Mouse (Mus musculus): Measurements from ENCODE around the gene Ldb2. TPM values are rescaled to one million over a fixed set of nuclear protein-coding genes. Genes with fewer than 3 reads are reported as not detected.

The Ldb2 gene
- total RNA-seq, 2 experiments from 2014 or later: 38.2 to 38.9 TPM

DNA sequence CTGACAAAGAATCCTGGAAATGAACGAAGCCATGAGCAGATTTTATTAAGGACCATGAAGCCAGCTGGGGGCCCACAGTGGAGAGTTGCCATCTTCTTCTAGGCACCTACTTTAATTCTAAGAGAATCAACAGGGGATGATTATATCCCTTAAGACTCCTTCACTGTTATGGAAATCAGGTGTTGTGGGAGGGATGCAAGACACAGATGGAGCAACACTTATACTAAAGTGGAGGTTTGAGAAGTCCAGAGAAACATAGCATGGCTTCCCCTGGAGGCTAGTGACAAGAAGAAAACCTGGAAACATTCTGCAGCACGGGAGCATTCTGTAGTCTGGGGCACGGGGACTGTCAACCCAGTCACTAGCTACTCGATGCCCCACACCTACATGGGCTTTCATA lies 85.0 kb downstream of the Ldb2 start:
- no peak for DNase-seq

DNA sequence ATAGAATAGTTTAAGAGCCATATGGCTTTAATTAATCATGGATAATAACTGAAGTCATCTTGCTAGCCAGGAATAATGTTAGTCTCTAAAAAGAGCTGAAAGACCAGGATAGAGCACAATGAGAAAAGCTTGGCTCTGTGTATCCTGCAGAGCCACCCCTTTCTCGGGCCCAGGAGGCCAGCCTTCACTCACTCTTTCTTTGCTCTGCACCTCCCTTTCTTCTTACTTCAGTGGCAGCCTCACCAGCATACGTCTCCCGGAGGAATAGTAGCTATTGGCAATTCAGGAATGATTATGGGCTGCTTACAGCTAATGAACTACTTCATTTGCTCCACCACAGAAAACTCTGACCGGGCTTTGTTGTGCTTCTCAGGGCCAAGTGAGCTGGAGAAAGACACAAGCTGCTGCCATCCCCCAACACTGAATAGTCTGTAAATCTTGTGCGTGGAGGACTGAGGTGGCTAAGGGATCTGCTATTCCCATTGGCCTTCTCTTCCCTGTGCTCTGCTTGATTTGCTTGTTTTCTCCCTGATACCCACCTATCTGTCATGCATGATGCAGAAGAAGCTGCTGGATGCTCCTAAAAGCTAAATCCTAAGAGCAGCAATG lies 86.2 kb downstream of the Ldb2 start:
- no peak for DNase-seq

GRCm38 (mm10) chr5:44711211-44711610 lies 88.3 kb downstream of the Ldb2 start:
- no peak for DNase-seq

- no peak for DNase-seq
Observed at GRCm38 (mm10) chr5:44710132-44710871, 89.2 kb downstream of the Ldb2 start.

DNA sequence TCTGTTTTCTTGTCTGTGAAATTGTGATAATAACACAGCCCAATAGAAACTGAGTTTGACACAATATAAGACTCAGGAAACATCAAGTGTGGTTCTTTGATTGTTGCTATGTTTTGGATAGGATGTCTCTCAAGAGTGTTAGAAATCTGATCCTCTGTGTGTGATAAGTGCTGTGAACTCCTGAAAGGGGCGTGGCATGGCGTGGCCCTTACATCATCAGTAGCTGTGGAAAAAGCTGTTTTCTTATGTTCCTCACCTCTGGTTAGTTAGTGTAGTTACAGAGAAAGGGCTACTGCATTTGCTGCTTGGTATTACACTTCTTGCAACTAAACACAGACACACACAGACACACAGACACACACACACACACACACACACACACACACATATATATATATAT lies 90.2 kb downstream of the Ldb2 start:
- no peak for DNase-seq

GRCm38 (mm10) chr5:44707946-44708345 lies 91.5 kb downstream of the Ldb2 start:
- no peak for DNase-seq

DNA sequence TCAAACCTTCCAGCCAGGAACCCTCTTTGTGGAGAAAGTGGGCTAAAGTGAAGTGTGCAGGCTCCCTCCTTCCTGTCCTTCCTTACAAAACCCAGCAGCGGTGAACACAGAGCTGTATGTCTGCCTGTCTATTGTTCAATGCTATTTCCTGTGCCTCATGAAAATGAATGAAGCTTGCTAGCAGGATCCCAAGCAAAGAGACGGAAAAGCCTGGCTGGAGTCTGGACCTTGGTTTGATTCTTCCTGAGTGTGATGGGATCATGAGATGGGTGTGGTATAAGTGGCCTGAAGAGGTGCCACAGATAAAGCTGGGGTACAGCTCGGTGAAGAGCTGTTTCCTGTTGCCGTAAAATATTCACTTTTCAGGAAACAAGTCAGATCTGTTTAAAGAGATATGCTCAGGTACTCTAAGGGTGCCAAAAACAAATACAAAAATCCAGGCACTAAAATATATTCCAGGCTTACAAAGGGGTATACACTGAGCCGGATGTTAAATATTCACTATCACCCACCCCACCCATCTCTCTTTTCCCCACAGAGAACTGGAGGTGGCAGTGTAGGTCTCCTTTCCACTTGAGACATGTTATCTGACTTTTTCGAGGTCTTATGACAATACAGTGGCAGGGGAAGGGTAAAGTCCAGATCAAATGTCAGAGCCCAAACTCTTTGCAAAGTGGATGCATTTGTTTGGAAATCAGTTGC lies 92.3 kb downstream of the Ldb2 start:
- DNase-seq: no peak

GRCm38 (mm10) chr5:44697993-44698392 lies 101.5 kb downstream of the Ldb2 start:
- DNase-seq: peak in 1 of 2 experiments; percentile 18

DNA sequence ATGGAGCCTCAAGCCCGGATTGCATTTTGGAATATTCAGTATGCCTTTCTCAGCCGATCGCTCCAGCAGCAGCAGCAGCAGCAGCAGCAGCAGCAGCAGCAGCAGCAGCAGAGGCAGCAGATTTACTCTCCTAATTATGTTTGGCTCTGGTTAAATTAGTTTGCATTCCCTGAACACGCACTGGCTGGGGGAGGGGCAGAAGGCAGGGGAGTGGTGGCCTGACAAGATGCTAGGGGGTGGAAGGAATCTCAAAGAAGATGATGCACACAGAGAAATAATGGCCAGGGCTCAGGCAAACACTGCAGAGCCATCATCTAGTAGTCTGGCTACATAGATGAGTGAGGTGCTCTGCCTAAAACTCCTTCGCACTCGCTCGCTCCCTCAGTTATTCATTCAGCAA lies 102.9 kb downstream of the Ldb2 start:
- DNase-seq: no peak

DNA sequence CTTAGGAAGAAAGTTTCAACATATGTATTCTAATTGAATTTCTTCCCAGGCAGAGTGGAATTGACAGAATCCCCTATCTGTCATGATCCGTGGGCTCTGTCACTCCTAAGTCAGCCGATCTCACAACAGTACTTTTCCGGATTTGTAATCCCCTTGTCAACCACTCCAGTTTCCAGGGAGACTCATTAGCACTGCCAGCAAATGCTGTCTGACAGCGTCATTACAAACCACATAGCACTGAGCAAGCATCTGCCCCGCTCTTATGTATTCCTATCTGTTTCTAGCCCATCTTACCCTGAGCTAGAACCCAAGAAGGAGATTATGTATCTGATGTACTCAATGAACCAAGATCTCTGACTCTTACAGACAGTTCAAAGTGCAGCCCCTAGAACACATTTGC lies 105.8 kb downstream of the Ldb2 start:
- no peak for DNase-seq

DNA sequence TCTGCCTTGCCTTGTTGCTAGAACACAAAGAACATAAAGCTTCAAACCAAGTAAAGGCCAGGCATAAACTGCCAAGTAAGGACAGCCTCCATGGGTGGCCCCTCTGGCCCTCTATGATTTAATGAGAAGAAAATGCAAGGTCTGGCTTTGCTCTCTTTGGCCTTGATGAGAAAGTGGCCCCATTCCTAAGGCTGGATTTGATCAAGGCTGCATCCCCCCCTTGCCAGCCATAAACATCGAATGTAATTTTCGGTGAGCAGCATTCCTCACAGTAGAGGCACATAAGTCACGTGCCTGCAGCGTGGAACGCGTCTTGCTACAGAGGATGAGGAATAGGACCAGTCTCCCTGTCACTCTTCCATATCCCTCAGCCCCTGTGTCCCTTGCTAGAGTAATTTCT lies 113.1 kb downstream of the Ldb2 start:
- DNase-seq: no peak

- no peak for DNase-seq
Observed at GRCm38 (mm10) chr5:44681054-44681638, 118.3 kb downstream of the Ldb2 start.

DNA sequence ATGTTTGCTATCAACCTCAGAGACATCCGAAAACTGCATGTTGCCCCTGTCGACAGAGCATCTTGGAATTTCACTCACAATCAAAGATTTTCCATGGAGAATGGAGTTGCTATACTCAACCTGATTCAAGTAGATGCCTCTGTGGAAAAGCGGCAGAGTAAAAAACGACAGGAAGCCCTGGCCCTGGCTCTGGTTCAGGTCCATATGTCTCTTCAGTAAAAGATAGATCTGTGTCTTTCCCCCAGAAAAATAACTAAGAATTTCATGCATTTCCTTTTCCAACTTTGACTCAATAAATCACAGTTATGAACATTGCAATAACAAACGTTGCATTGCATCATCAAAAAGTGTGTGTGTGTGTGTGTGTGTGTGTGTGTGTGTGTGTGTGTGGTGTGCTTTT lies 121.7 kb downstream of the Ldb2 start:
- no peak for DNase-seq

- no peak for DNase-seq
Observed at GRCm38 (mm10) chr5:44676145-44676754, 123.2 kb downstream of the Ldb2 start.

GRCm38 (mm10) chr5:44670336-44670735 lies 129.1 kb downstream of the Ldb2 start:
- no peak for DNase-seq

DNA sequence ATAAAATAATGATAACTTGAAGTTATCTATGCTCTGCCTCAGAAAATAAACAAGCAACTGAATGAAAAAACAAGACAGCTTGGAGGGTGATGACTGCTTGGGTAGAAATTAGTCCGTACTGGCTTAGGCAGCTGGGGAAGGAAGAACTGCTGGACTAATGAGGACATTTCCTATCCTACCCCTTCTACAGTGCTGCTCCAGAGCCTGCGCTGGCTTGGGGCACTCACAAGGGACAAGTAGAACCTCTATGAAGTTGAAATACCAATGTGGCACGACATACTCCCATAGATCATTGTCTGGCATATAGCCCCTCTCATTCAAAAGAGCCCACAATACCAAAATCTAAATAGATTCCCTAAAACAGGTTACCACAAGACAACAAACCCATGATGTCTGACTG lies 131.6 kb downstream of the Ldb2 start:
- DNase-seq: no peak

DNA sequence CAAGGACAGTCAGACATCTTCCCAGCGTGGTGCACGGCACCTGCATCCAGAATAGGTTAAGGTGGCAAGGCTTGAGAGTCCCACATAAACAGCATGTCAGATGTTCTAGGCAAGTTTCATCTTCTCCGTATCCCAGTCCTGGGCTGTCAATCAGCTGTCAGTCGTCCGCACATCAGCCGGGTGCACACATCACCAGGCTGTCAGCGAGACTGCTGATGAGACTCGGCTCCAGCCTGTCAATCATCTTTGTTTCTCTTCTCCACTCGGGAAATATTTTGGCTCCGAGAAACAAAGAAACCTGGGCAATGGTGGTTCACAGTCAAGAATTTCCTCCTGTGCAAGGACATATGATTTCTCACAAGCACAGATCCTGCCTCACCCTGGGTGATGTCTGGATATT lies 132.1 kb downstream of the Ldb2 start:
- peak; percentile 15 to 19 for DNase-seq

- no peak for DNase-seq
Observed at GRCm38 (mm10) chr5:44659651-44660050, 139.8 kb downstream of the Ldb2 start.

DNA sequence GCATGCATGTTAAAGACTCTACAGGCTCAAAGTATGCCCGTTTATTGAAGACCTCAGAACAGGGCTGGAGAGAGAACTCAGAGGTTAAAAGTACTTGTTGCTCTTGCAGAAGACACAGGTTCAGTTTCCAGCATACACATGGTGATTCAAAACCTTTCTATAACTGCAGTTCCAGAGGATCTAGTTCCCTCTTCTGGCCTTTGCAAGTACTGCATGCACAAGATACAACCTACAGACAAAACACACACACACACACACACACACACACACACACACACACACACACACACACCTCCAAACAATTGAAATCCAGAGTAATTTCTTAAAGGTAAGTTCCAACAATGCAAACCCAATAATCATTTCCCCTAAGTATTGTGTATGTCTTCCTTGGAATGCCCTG lies 142.8 kb downstream of the Ldb2 start:
- DNase-seq: no peak

GRCm38 (mm10) chr5:44654403-44654802 lies 145.1 kb downstream of the Ldb2 start:
- DNase-seq: no peak

DNA sequence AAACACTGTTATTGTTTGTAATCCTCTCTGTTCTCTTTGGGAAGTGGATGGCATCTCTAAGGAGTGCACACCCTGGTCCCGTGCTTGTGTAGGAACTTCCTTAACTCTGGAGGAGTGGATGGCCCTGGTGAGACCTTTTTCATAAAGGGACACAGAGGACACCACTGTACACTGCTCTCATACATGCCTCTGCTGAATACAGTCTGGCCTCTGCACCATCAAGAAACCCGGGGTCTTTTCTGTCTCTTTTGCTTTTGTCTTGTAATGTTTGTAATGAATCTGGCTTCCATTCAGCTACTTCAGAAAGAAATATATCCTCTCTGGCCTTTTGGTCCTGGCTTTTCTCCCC lies 152.7 kb downstream of the Ldb2 start:
- no peak for DNase-seq

GRCm38 (mm10) chr5:44645952-44646841 lies 153.3 kb downstream of the Ldb2 start:
- DNase-seq: no peak
